Mouse (Mus musculus): ENCODE measurements at regions not wholly inside any gene's neighbourhood (a gene's known extent, or its start where the extent isn't known, plus 50 kb on each side); places are given as distances from the start of the nearest gene placed in this dataset.

GRCm38 (mm10) chr4:81216123-81216522, 226.5 kb downstream of the Mpdz start:
- no peak for DNase-seq

- DNase-seq, result no peak
Observed at GRCm38 (mm10) chr4:81217979-81218378, 224.6 kb downstream of the Mpdz start.

- no peak for DNase-seq
Observed at GRCm38 (mm10) chr4:81222034-81222433, 220.6 kb downstream of the Mpdz start.

- DNase-seq, result no peak
Observed at GRCm38 (mm10) chr4:81222468-81223175, 220.0 kb downstream of the Mpdz start.
